Mouse (Mus musculus) E14TG2a.4 (cell line): ENCODE data around the gene Ptprn2.

Source experiments
- CTCF ChIP-seq: conservative IDR thresholded peaks from 2 replicates; pipeline ENCODE4 v1.5.1; 2014; ENCODE audit warnings: low read length
- POU5F1 ChIP-seq: IDR thresholded peaks from 2 replicates; pipeline ENCODE4 v1.6.1; 2014; ENCODE audit warnings: low read length, borderline replicate concordance

GRCm38 (mm10) chr12:117156256-117156655, 670.7 kb downstream of the Ptprn2 start:
- no peak for TF ChIP-seq CTCF
- no peak for TF ChIP-seq POU5F1
